Mouse (Mus musculus): Measurements from ENCODE around the gene Med24.
"Not testable (repeated sequence)": the region's sequence is repeated elsewhere in the genome, so short reads cannot be mapped to it uniquely, and the experiment has no call there.

Gene Med24

DNA sequence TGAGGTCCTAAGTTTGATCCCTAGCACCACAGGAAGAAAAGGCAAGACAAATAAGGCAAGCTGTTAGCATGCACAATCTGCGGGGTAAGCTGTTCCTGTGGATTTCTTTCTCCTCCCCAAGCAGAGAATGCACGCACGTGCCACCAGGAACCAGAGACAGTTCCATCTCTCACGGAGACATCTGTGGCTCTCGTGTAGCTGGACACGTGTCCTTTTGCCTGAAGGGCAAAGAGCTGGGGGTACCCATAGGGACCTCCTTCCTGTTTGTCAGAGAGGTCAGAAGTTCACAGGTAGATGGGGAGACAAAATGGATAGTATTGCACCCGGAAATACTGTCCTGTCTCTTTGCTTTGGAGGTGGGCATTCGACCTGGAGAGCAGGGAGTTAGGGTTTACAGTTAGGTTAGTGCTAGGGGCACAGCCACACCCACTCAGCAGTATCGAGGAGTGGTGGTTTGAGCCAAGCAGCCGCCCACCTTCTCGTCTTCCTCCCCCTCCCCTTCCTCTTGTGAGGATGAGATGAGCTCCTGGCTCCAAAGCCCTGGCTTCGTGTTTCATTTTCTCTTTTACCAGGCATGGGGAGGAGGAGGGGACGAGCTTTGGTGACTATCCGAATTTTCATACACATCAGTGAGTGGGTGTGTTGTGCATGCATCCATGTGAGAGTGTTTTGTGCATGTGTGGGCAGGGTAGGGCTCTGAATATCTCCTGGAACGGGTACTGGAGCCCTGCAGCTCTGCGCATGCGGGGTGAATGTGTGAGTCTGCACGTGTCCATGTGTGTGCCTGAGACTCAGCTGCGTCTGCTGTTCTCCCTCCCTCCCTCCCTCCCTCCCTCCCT lies 17.8 kb upstream of the Med24 start:
- DNase-seq (ENCODE audit: extremely low read depth, low read depth, low spot score): no peak

DNA sequence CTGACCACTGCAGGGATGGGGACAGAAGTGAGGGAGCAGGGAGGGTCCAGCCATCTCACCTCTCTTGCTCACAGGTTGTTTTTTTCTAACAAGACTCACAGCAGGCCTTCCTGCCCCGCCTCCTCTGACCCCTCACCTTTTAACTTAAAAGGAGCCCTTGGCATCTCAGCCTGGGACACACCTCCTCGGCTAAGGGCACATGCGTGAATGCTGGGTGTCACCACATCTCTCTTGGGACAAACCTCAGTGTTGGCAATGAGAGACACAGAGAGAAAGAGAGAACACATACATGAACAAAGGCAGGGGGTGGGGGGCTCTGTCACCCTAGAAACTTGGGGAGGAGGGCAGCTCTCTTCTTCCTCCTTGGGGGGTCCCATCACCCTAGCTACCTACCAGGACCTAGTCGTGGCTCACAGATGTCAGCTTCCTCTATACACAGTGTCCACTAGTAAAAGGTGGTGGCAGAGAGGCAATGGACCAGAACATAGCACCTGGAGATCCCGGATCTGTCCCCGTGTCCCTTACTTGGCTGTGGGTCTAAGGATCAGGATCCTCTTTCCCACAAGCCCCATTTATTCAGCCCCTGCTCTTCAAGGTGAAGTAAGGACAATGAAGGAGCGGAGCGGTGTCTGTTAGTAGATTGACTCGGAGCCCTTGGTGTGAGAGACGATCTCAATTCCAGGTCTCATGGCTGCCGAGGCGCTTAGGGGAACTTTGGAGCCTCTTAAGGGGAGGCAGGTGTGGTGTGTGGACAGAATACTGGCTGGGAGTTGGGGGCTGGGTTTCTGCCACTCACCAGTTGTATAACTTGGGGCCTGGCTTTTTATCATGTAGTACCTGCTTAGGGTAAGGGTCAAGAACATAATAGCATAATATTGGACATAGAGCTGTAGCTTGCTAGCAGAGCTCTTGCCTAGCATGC lies 17.0 kb upstream of the Med24 start:
- no peak for DNase-seq (ENCODE audit: extremely low read depth, low read depth, low spot score)

DNA sequence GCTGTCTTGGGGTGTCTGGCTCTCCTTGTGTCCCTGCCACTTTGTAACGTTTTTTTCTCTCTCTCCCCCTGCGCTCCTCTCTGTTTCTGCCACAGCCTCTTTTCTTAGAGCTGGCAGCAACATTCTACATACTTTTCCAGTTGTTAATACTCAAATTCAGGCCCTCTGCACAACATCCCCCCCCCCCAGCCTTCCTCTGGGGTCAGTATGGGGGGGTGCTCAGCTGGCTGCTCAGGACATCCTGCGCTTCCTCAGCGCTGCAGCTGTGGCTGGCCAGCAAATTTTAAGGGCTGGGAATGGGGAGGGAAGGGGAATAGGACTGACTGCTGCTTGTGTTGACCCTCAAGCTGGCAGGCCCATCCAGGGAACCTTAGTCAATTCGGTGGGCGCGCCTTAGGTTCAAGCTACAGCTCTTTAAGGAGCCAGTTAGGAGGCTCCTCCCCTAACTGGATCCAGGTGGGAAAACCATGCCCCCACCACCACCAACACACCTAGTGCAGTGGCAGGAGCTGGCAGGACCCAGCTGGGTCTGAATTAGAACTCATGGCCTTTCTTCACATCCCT lies 15.3 kb upstream of the Med24 start:
- no peak for DNase-seq (ENCODE audit: extremely low read depth, low read depth, low spot score)

DNA sequence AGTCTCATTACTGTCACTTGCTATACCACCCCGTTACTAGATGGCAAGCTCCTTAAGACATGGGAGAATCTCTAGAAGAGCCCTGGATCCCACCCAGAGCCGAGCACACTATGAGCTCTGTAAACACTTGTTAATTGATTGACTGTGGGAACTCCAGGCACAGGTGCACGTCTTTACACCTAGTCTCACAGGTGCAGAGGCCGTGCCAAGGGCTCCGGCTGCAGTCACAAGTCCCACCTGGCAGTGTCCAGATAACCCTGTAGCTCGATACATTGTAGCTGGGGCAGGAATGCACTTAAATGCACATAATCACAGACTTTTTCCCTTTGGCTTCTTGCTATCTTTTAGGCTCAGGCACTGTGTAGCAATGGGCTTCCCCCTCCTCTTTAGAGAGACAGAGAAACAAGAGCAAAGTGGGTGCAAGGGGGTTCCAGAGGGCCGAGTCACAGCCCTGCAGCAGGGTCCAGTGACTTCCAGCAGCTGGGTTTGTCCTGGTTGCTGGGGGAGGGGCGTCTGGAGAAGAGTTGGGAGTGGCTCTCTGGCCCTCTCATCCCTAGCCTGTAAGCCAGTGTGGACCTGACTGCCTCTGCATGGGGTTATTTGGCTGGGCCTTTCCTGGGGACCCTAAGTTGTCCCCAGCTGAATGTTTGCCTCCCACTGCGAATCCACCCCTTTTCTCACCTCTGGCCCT lies 14.6 kb upstream of the Med24 start:
- no peak for DNase-seq (ENCODE audit: extremely low read depth, low read depth, low spot score)

DNA sequence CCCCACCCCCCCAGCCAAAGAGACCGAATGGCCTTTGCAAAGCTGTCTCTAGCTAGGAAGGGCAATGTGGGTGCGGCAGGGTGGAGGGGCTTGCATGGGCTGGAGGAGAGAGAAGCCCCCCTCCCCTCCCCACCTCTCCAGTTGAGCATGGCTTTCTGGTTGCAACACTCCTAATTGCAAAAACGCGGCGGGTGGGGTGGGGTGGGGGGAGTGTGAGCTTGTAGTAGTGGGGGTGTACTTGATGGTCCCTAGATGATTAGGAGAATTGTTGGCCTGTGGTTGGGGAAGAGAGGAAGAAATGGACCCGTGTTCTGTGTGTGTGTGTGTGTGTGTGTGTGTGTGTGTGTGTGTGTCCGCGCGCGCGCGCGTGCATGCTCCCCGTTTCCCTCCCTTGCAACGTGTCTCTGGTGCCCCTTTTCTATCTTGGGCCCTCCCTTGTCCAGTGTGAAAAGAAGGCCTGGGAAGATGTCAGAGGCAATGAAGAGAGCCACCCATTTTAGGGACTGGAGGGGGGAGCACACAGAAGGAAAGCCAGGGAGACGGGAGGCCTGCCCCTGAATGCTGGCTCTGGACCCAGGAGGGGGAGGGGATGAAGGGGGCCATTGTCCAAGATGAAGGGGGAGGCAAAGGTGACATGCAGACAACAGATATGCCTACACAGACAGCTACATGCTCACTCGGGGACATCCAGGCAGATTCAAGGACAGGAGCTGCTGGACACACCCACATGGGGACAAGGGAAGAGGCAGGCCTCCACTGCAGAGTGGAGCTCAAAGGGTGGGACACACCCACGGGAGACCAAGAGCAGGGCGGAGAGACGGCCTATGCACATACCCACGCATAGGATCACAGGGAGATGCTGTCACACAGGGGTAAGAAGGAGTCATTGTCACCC lies 13.4 kb upstream of the Med24 start:
- DNase-seq (ENCODE audit: extremely low read depth, low read depth, low spot score): no peak

DNA sequence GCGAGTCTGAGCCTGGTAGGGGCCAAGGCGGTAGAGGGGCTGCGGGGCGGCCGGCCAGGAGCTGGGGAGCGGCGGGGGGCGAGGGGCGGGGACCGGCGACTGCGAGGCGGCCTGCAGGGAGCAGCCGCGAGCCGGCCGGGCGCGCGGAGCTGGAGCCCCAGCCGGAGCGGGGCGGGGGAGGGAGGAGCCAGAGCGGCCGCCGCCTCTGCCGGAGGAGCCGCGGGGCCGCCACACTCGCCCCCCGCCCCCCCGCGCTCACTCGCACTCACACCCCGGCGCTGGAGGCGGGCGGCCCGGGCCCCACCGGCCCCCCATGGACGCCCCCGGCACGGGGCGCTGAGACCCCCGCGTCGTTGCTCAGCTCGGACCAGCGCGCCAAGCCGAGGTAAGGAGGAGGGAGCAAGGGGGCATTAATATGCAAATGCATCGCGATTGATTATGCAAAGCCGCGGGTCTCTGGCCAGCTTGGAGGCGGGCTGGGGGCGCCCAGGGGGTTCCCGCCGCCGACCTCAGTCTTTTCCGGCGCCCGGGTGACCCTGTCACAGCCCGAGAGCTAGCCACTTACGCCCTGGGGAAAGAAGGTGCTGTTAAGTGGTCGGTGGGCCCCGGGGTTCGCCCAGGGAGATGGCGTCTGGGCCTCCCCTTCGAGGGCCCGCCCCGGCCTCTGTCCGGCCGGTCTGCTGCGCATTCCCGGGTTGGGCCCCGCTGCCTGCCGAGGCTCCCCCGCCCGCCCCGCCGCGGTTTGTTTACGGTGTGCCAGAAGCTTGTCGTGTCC lies 12.6 kb upstream of the Med24 start:
- DNase-seq (ENCODE audit: extremely low read depth, low read depth, low spot score): no peak

DNA sequence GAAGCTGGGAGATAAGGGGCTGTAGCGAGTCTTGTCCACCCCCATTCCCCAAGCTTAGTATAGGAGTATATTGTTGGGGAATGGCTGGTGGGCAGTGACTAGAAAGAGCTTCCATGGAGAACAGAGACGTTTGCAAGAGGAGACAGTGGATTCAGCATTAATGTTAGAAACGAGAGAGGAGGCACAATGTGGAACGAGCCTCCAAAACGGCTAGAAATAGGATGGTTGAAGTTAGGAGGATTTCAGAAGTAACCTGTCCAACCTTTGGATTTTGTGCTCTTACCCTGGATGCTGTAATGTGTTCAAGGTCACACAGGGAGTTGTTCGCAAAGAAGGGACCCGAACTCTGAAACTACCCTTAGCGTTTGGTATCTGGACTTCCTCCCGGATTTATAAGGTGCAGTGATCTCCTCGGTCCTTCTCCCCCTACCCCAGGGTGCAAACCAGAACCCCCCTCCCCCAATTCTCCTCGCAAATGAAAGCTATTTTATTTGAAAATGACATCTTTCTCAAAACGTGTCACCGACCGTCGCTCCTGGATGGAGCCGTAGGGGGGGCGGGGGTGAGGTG lies 11.9 kb upstream of the Med24 start:
- no peak for DNase-seq (ENCODE audit: extremely low read depth, low read depth, low spot score)

DNA sequence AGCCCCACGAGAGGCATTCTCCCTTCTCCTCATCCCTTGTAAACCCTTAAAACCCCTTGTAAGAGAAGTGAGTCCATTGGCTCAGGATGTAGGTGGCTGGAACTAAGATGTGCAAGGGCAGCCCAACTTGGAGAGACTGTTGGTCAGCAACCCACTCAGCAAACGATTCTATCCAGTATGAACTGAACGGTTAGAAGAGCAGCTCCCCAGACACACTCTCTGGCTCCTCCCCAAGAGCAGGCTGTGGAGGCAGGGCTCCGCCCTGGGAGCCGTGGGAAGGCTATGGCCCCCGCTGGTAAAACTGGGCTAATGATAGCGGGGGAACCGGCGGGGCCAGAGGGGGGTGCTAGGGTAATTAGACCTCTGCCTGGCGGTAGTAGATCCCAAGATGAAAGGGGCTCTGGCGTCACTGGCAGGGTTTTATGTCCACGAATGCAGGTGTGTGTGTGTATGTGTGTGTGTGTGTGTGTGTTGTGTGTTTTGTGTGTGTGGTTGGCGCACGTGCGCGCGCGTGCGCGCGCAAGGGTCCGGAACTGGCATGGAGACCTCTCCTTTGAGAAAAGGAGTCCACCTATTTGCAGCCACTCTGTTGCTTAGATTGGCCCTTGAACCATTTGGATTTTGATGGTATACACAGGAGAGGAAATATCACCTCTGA lies 11.3 kb upstream of the Med24 start, which contains the start of gene Thra:
Gene Thra, plus strand, starts transcription at position 246 of the 658 bp plus-strand sequence.
- no peak for DNase-seq (ENCODE audit: extremely low read depth, low read depth, low spot score)

DNA sequence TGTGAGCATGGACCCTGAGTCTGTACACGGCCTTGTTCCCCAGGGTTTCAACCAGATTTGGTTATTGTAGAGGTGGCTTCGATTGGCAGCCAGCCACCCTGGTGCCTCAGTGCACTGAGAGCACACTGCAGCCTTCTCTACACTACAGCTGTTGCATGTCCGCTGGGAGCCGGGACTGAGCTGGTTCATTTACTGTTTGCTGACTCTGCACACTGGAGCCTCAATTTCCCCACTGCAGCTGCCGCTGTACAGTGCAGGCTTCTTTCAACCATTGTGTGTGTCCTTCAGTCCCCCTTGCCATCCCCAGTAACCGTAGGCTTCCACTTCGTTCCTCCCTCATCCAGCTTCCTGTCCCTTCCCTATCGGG lies 10.8 kb upstream of the Med24 start:
- no peak for DNase-seq (ENCODE audit: extremely low read depth, low read depth, low spot score)

DNA sequence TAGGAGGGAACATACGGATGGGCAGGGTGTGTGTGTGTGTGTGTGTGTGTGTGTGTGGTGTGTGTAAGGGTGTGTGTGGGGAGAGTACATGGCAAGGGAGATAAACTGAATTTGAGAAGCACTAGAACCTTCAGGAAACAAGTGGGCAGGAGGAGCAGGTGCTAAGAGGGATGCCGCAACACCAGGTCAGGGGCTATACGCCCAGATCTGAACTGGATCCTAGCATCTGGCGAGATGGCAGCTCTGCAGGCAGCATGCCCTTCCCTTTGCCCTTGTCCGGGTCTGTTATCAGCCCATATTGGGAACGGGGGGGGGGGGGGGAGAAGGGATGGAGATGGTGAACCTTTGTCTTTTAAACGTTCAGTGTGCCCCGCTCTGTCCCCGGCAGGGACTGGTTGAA lies 9.7 kb upstream of the Med24 start:
- DNase-seq (ENCODE audit: extremely low read depth, low read depth, low spot score): no peak

DNA sequence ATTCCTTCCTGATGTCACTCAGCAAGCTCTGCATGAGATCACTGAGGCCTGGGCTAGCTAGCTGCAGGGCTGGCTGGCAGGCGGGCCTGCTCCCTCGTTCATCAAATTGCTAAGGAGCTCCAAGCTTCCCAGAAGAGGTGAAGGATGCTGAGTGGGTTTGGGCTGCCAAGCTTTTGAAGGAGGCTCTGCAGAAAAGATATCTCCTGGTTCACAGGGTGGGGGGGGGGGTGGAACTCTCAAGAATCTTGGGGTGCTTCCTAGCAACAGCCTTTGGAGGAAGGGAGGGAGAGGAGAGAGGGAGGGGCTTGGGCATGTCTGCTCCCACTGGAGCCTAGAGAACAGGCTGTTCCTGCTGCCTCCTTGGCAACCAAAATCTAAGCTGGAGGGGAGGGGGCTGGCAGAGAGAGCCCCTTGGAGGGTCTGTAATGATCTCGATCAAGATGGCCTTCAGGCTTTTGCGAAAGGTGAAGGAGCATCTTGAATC lies 9.2 kb upstream of the Med24 start:
- no peak for DNase-seq (ENCODE audit: extremely low read depth, low read depth, low spot score)

DNA sequence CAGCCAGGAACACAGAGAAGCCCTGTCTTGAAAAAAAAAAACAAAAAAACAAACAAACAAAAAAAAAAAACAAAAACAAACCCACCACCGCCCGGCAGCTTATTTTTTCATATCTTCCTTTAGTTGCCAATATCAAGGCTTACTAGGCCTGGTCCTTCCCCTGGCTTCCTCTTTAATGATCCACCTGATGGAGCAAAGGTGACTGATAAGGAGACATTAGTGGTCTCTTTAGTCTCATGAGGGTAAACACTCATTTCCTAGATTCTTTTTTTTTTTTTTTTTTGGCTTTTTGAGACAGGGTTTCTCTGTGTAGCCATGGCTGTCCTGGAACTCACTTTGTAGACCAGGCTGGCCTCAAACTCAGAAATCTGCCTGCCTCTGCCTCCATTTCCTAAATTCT lies 8.0 kb upstream of the Med24 start:
- not testable (repeated sequence) for DNase-seq (ENCODE audit: extremely low read depth, low read depth, low spot score)

DNA sequence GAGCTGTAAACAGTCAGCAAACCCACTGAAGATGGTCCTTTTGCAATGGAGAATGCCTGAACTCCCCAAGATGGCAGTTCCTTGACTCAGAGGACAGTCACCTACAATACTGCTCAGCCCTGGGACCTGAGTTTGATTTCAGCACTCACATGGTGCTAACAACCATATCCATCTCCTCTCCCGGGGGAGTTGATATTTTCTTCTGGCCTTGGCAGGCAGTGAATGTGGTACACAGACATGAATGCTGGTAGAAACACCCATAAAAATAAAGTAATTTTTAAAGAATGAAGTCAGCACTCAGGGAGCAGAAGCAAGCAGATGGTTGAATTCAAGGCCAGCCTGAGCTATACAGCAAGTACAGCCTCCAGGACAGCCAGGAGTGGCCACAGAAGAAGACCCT lies 6.9 kb upstream of the Med24 start:
- no peak for DNase-seq (ENCODE audit: extremely low read depth, low read depth, low spot score)

DNA sequence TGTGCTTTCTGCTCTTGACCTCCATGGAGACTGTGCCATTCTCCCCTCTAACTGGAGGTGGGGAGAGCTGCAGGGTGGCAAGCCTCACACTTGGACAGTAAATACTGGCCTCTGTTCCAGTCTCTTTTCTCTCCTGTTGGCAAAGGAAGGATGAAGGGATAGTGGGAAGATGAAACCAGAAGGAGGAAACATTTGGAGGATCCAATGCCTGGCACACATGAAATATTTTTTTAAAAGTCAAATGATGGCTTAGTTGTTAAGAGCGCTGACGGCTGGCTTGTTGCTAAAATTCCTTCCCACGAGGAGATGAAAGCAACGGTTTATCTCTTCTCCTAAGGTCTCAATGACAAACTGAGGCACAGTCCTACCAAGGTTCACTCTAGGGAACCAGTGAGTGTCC lies 5.9 kb upstream of the Med24 start:
- DNase-seq (ENCODE audit: extremely low read depth, low read depth, low spot score): no peak

DNA sequence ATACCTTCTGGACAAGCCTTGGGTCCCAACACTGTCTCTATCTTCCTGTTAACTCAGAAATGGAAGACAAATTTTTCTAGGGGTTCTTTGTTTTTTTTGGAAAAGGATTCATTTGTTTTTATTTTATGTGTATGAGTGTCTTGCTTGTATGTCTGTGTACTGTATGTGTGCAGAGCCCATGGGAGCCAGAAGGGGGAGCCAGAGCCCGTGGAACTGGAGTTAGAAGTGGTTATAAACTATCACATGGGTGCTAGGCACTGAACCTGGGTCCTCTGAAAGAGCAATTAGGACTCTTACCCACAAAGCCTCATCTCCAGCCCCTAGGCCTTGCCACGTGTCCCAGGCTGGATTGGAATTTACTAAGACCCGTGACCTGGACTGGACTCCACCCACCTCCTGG lies 4.8 kb upstream of the Med24 start:
- DNase-seq (ENCODE audit: extremely low read depth, low read depth, low spot score): no peak

DNA sequence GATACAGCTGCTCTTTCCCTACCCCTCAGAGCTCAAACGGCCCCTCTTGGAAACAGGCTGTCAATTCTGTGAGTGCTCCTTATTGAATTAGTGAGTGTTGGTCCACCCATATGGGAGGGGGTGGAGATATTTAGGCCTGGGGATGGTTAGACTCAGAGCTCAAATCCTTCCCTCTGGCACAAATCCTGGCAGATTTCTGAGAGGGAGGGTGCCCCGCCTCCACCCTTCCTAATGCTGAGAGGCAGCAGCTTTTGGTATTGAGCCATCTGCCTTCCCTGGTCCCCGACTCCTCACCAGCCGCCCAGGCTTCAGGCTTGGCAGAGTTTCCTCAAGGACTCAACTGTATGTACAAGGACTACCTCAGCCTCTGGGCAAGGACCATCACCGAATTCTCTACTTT lies 1.9 kb upstream of the Med24 start:
- no peak for DNase-seq (ENCODE audit: extremely low read depth, low read depth, low spot score)

DNA sequence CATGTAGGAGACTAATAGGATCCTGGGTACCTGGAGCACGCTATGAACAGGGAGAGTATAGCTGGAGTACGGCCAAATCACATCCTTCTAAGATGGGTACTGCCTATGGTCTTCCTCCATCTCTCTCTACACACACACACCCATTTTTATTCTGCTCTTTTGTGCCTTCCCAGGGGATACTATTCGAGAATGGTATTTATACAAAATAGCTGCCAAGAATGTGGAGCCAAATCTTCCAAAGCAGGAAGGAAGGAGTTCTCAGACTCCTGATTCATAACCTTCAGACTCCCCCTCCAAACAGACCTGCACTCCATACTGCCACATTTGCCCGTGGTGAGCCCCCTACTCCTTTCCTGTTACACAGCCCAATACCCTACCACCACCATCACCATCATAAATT lies 1.5 kb upstream of the Med24 start:
- no peak for DNase-seq (ENCODE audit: extremely low read depth, low read depth, low spot score)

DNA sequence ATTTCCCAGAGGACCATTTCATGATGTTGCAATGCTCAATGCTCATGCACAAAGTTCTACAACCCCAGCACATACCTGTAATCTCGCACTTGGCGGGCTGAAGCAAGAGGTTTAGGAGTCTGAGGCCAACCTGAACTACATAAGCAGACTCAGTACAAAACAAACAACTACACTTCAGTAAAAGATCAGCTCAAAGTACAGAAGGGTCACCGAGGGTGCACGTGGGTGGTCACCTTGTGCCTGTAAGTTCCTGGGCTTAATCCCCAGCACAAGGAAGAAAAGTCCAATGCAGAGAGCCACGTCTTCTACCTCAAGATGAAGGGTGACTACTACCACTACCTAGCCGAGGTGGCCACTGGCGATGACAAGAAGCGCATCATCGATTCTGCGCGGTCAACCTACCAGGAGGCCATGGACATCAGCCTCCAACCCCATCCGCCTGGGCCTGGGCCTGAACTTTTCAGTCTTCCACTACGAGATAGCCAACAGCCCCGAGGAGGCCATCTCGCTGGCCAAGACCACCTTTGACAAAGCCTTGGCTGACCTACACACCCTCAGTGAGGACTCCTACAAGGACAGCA lies 3.2 kb downstream of the Med24 start:
- no peak for DNase-seq (ENCODE audit: extremely low read depth, low read depth, low spot score)

Measured in fat pad, adult 2 months (tissue).